Mouse (Mus musculus): ENCODE measurements around the gene Wdr86.

DNA sequence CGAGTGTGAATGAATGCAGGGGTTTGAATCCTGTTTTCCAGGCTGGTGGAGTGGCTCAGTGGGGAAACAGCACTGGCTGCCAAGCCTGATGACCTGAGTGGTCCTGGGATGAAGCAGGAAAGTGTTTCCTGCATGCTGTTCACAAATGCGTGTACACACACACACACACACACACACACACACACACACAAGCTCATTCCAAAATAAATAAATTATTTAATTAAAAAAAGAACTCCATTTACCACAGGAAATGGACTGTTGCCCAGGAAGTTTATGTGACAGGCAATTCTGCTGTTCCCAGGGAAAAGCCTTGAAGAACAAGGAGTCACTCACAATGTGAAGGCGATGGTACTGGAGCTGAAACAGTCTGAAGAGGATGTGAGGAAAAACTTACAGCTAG, 33.8 kb downstream of the Wdr86 start:
- TF ChIP-seq CTCF (IDR thresholded peaks at IDR 0.05; ENCODE audit: extremely low read depth, insufficient read depth, low read length) (no peak), POLR2A (IDR thresholded peaks at IDR 0.05; ENCODE audit: extremely low read depth, insufficient read depth, low read length) (no peak)

All from cortical plate, adult 2 months (tissue).